8 mouse cellular contexts compared by ENCODE assay signal in genomic region chr13:38634800-38635269, GRCm38 (mm10). TPM values are rescaled to one million over a fixed set of nuclear protein-coding genes. Genes with fewer than 3 reads are reported as not detected.
A peak's percentile ranks its signal among the peaks of the same experiment; 100 is the strongest.
DNase-seq lines count a peak whose midpoint lies in the region; ATAC-seq and TF ChIP-seq lines count a peak whose summit lies in the region.

TSS of gene Bloc1s5 (minus strand) at chr13:38635109.

- TF ChIP-seq POLR2A in olfactory bulb, adult 2 months (IDR thresholded peaks at IDR 0.05; ENCODE audit: insufficient read depth, low read depth, low read length): peak; percentile 60; the same call in 1 of the 2 replicates
- TF ChIP-seq POLR2A in thymus, adult 2 months (IDR thresholded peaks at IDR 0.05; ENCODE audit: control insufficient read depth, extremely low read depth, insufficient read depth, low read length, poor library complexity): 0 out of 2 replicates have a peak, but pooled peaks have one; percentile 22

- peak within 1 kb of the TSS; percentile 80 for H3K9ac ChIP-seq in ES-E14 (ENCODE audit: insufficient read depth, low read depth, low read length, poor library complexity, severe bottlenecking)
- H3K9ac ChIP-seq in forebrain, embryonic 15.5 days (replicated peaks): peak within 1 kb of the TSS; percentile 64
- peak within 1 kb of the TSS; percentile 61 for H3K9ac ChIP-seq in lung, embryonic 14.5 days

- H3K36me3 ChIP-seq in ES-E14 (ENCODE audit: control insufficient read depth, insufficient read depth, low read length, poor library complexity, severe bottlenecking): peaks cover 2% of the 10 kb centered on the region; the same call in 1 of the 2 replicates
- H3K36me3 ChIP-seq in forebrain, embryonic 15.5 days: peaks cover 4% of the 10 kb centered on the region; the same call in 1 of the 2 replicates
- no peaks in the 10 kb centered on the region for H3K36me3 ChIP-seq in lung, embryonic 14.5 days (ENCODE audit: insufficient read depth)
- no peaks in the 10 kb centered on the region for H3K36me3 ChIP-seq in thymus, adult 2 months (ENCODE audit: control insufficient read depth, insufficient read depth, low read length)

- H3K4me1 ChIP-seq in ES-E14 (ENCODE audit: control insufficient read depth in 2 of 2, insufficient read depth in 2 of 2, low read length in 2 of 2, poor library complexity in 1 of 2): peaks cover 2 to 4% of the 10 kb centered on the region in 2 experiments; a peak in 3 of 4 replicates
- peaks cover 10% of the 10 kb centered on the region for H3K4me1 ChIP-seq in forebrain, embryonic 15.5 days
- no peaks in the 10 kb centered on the region; the same call in 1 of the 2 replicates for H3K4me1 ChIP-seq in lung, embryonic 14.5 days (ENCODE audit: insufficient read depth)
- H3K4me1 ChIP-seq in olfactory bulb, adult 2 months (ENCODE audit: control insufficient read depth, insufficient read depth, low read length): no peaks in the 10 kb centered on the region
- peaks cover 4% of the 10 kb centered on the region for H3K4me1 ChIP-seq in thymus, adult 2 months (replicated peaks; ENCODE audit: control insufficient read depth, insufficient read depth, low read length)

- in situ Hi-C loops in ES-E14 (cut with MboI; ENCODE audit: low sequenced_read_pairs in 2 of 2, unreplicated experiment in 2 of 2): no loop called here

- no peaks in the 10 kb centered on the region for H3K9me3 ChIP-seq in ES-E14 (ENCODE audit: control insufficient read depth, insufficient read depth, low read depth, low read length)
- H3K9me3 ChIP-seq in forebrain, embryonic 15.5 days: no peaks in the 10 kb centered on the region
- no peaks in the 10 kb centered on the region for H3K9me3 ChIP-seq in lung, embryonic 14.5 days (ENCODE audit: low read depth, low read length)

- H3K4me2 ChIP-seq in forebrain, embryonic 15.5 days (replicated peaks): peak within 1 kb of the TSS; percentile 59
- H3K4me2 ChIP-seq in lung, embryonic 14.5 days: peak within 1 kb of the TSS; percentile 77

- intact Hi-C loops in heart, postnatal 36 days (cut with DNase I): no loop called here

- DNase-seq in ES-E14 (ENCODE audit: low read depth, low spot score): peak; percentile 95
- peak; percentile 95 for DNase-seq in cerebellum, adult 11-12 months
- DNase-seq in heart, postnatal 36 days: peak; percentile 94 to 96
- DNase-seq in layer of hippocampus, adult 2 months (ENCODE audit: low spot score in 2 of 2): peak; percentile 95 to 96
- DNase-seq in lung, embryonic 14.5 days: peak; percentile 99
- DNase-seq in thymus, adult 2 months: peak; percentile 96

- TF ChIP-seq CTCF in layer of hippocampus, adult 2 months (conservative IDR thresholded peaks at IDR 0.05): no peak
- TF ChIP-seq CTCF in lung, embryonic 14.5 days (IDR thresholded peaks at IDR 0.05; ENCODE audit: low read depth): 0 out of 2 replicates have a peak, but pooled peaks have one; percentile 2
- TF ChIP-seq CTCF in olfactory bulb, adult 2 months (IDR thresholded peaks at IDR 0.05; ENCODE audit: insufficient read depth, low read depth, low read length): no peak
- no peak for TF ChIP-seq CTCF in thymus, adult 2 months (IDR thresholded peaks at IDR 0.05; ENCODE audit: borderline replicate concordance, control insufficient read depth, extremely low read depth, insufficient read depth, low read length, poor library complexity)

- no peak within 1 kb of the TSS for H3K27ac ChIP-seq in ES-E14 (ENCODE audit: insufficient read depth, low read depth, low read length, poor library complexity, severe bottlenecking)
- H3K27ac ChIP-seq in forebrain, embryonic 15.5 days (replicated peaks): peak within 1 kb of the TSS; percentile 76
- peak within 1 kb of the TSS; percentile 90 for H3K27ac ChIP-seq in layer of hippocampus, adult 2 months
- peak within 1 kb of the TSS; percentile 69 for H3K27ac ChIP-seq in lung, embryonic 14.5 days (ENCODE audit: low read depth)
- peak within 1 kb of the TSS; percentile 66 for H3K27ac ChIP-seq in olfactory bulb, adult 2 months (ENCODE audit: insufficient read depth, low read depth, low read length)
- H3K27ac ChIP-seq in thymus, adult 2 months (ENCODE audit: control insufficient read depth, insufficient read depth, low read length): no peak within 1 kb of the TSS

- peak; percentile 98 for ATAC-seq in forebrain, embryonic 15.5 days (replicated peaks)
- peak; percentile 97 for ATAC-seq in lung, embryonic 14.5 days (ENCODE audit: insufficient read depth)

- H3K4me3 ChIP-seq in ES-E14 (ENCODE audit: insufficient read depth in 1 of 2, low read depth in 1 of 2, low read length in 2 of 2, poor library complexity in 1 of 2, severe bottlenecking in 1 of 2): peak within 1 kb of the TSS; percentile 83 to 92
- H3K4me3 ChIP-seq in forebrain, embryonic 15.5 days: peak within 1 kb of the TSS; percentile 71
- H3K4me3 ChIP-seq in layer of hippocampus, adult 2 months: peak within 1 kb of the TSS; percentile 70
- H3K4me3 ChIP-seq in lung, embryonic 14.5 days (ENCODE audit: low read depth, low read length): peak within 1 kb of the TSS; percentile 63
- peak within 1 kb of the TSS; percentile 97 for H3K4me3 ChIP-seq in olfactory bulb, adult 2 months (ENCODE audit: insufficient read depth, low read depth, low read length)
- peak within 1 kb of the TSS; percentile 98 for H3K4me3 ChIP-seq in thymus, adult 2 months (ENCODE audit: control insufficient read depth, insufficient read depth, low read length)

- H3K27me3 ChIP-seq in forebrain, embryonic 15.5 days: no peaks in the 10 kb centered on the region
- no peaks in the 10 kb centered on the region for H3K27me3 ChIP-seq in lung, embryonic 14.5 days (ENCODE audit: insufficient read depth, low read length)
- H3K27me3 ChIP-seq in thymus, adult 2 months (ENCODE audit: control insufficient read depth, insufficient read depth, low read length): no peaks in the 10 kb centered on the region

- WGBS in forebrain, embryonic 15.5 days: under 1% methylated on average over 44 of the region's 44 CpGs
- under 1% methylated on average over 42 of the region's 44 CpGs for WGBS in lung, embryonic 14.5 days
- WGBS in olfactory bulb, adult 2 months: under 1% methylated on average over 44 of the region's 44 CpGs
- under 1% methylated on average over 44 of the region's 44 CpGs for WGBS in thymus, adult 2 months

TF ChIP-seq in ES-E14, 5 proteins besides CTCF, POLR2A, EP300 and RAD21:
- TF ChIP-seq ZNF384 (IDR thresholded peaks at IDR 0.05; ENCODE audit: low read depth, low read length) (no peak), HCFC1 (IDR thresholded peaks at IDR 0.05; ENCODE audit: borderline replicate concordance, insufficient read depth, low read length) (peak; percentile 94), ZC3H11A (IDR thresholded peaks at IDR 0.05; ENCODE audit: borderline replicate concordance, low read depth, low read length) (peak; percentile 1; the same call in 1 of the 2 replicates), CHD2 (IDR thresholded peaks at IDR 0.05; ENCODE audit: low read depth, low read length) (no peak), MAFK (IDR thresholded peaks at IDR 0.05; ENCODE audit: insufficient read depth, low read depth, low read length) (no peak)
TF ChIP-seq in ES-E14: peak in this region for 2.

RNA-seq across cellular contexts. Expression of gene Bloc1s5, which starts in this region (rescaled TPM):
- total RNA-seq in ES-E14 (2012; rRNA removed): 2.5 and 3.4 TPM in 2 replicates
- 24.7 and 25.0 TPM in 2 replicates for polyA plus RNA-seq in forebrain, embryonic 15.5 days (2015; fragmentation: Nextera tagmentation; extraction: Ambion mirVana)
- total RNA-seq in heart, postnatal 36 days (2021): 1 to 10 TPM; 7.6 to 8.9 TPM
- 10 to 100 TPM in 1 of 2 experiments, 1 to 10 TPM in 1; 9.0 to 11.8 TPM for total RNA-seq in layer of hippocampus, adult 2 months (2021)
- polyA plus RNA-seq in lung, embryonic 14.5 days (2014; fragmentation: Nextera tagmentation; extraction: Ambion mirVana): 17.6 and 19.3 TPM in 2 replicates
- not detected in 2 replicates for polyA plus RNA-seq in olfactory bulb, adult 2 months (2012; ENCODE audit: insufficient read depth, insufficient read length, low replicate concordance, missing spikeins)
- 2.7 and 3.5 TPM in 2 replicates for polyA plus RNA-seq in thymus, adult 2 months (2012; rRNA removed)

Comparison
In these comparisons a context has a peak if more than half of its experiments do, and no peak if none do; other contexts are left out.
1. H3K27ac ChIP-seq: peak in forebrain, embryonic 15.5 days (single experiment), layer of hippocampus, adult 2 months (single experiment), lung, embryonic 14.5 days (single experiment) and olfactory bulb, adult 2 months (single experiment); none in ES-E14 (single experiment) and thymus, adult 2 months (single experiment).
2. Peak in every context shown above with its lines, with median percentiles within 50 percentile points of each other: DNase-seq, H3K4me3 ChIP-seq and H3K9ac ChIP-seq.